Mouse (Mus musculus) intestine, postnatal 0 days (tissue): ENCODE data around the gene Nprl2. TPM values are rescaled to one million over a fixed set of nuclear protein-coding genes. Genes with fewer than 3 reads are reported as not detected.
A peak's percentile ranks its signal among the peaks of the same experiment; 100 is the strongest.

ENCODE experiments used
- ATAC-seq: fragments of 200-750 bp; cut with Nextera tagmentation; 2 replicates; pipeline ENCODE4 v1.8.0; 2017; ENCODE audit warnings: mild to moderate bottlenecking, moderate TSS enrichment, moderate library complexity
- H3K27ac ChIP-seq: fragments of 300-500 bp; sonication (generic); 2 replicates; pipeline ENCODE4 v1.5.1; 2014; ENCODE audit warnings: mild to moderate bottlenecking, low read depth, low read length, moderate library complexity
- H3K27me3 ChIP-seq: fragments of 300-500 bp; sonication (generic); replicated peaks from 2 replicates; pipeline ENCODE4 v1.6.1; 2014; ENCODE audit warnings: low read length, mixed read lengths; ENCODE audit not compliant: control insufficient read depth, insufficient read depth
- H3K36me3 ChIP-seq: fragments of 300-500 bp; sonication (generic); 2 replicates; pipeline ENCODE4 v1.6.1; 2014; ENCODE audit warnings: mild to moderate bottlenecking, moderate library complexity; ENCODE audit not compliant: control insufficient read depth, insufficient read depth
- H3K4me1 ChIP-seq: fragments of 300-500 bp; sonication (generic); replicated peaks from 2 replicates; pipeline ENCODE4 v1.6.1; 2014; ENCODE audit warnings: antibody characterized with exemption, low read length, mixed read lengths; ENCODE audit not compliant: control insufficient read depth, insufficient read depth
- H3K4me2 ChIP-seq: fragments of 300-500 bp; sonication (generic); replicated peaks from 2 replicates; pipeline ENCODE4 v1.6.1; 2014; ENCODE audit warnings: low read depth, mild to moderate bottlenecking, moderate library complexity
- H3K4me3 ChIP-seq: fragments of 300-500 bp; sonication (generic); 2 replicates; pipeline ENCODE4 v1.5.1; 2014; ENCODE audit warnings: low read depth, low read length
- H3K9ac ChIP-seq: fragments of 300-500 bp; sonication (generic); 2 replicates; pipeline ENCODE4 v1.6.1; 2014; ENCODE audit warnings: mild to moderate bottlenecking, low read depth, low read length
- H3K9me3 ChIP-seq: fragments of 300-500 bp; sonication (generic); 2 replicates; pipeline ENCODE4 v1.6.1; 2016; ENCODE audit warnings: mixed run types; ENCODE audit not compliant: control insufficient read depth
- CTCF ChIP-seq: sonication (generic); IDR thresholded peaks from 2 replicates; pipeline ENCODE4 v1.5.1; 2016; ENCODE audit warnings: low read depth, mild to moderate bottlenecking, control low read depth, antibody characterized with exemption, moderate library complexity
- WGBS: fragments of 180-500 bp; shearing (Covaris S2); extraction: QIAGEN DNeasy Blood & Tissue Kit; methylation state at CpG from one replicate; pipeline ENCODE4 v1.1.7; 2014; 5-methylcytosine and 5-hydroxymethylcytosine counted together
- polyA plus RNA-seq: library from polyadenylated mRNA; unstranded; fragments of >200 nt; fragmentation: Nextera tagmentation; extraction: Ambion mirVana; gene quantifications from 2 replicates; pipeline ENCODE4 v1.2.1, GENCODE M21; 2015

Gene Nprl2
- polyA plus RNA-seq, 1 experiment from 2014 or later, result 20.0 TPM

- peak overlapping the region; percentile 86 for H3K4me3 ChIP-seq
- peaks cover 20% of the 10 kb centered on the region for H3K36me3 ChIP-seq
- peaks cover 13% of the 10 kb centered on the region for H3K4me1 ChIP-seq
- H3K27me3 ChIP-seq, result no peaks in the 10 kb centered on the region
- H3K9ac ChIP-seq, result peak overlapping the region; percentile 93
- peak; percentile 11; the same call in 1 of the 2 replicates for ATAC-seq
- no peaks in the 10 kb centered on the region for H3K9me3 ChIP-seq
- H3K27ac ChIP-seq, result peak overlapping the region; percentile 77
- TF ChIP-seq CTCF, result no peak
- peak overlapping the region; percentile 93 for H3K4me2 ChIP-seq
- under 1% methylated on average over 40 of the region's 40 CpGs for WGBS
Observed at GRCm38 (mm10) chr9:107534408-107535202, 7.4 kb upstream of the Nprl2 start.

- WGBS, result 92% methylated on average over 7 of the region's 7 CpGs
- H3K4me1 ChIP-seq, result peaks cover 13% of the 10 kb centered on the region
- ATAC-seq, result no peak
- H3K4me2 ChIP-seq, result no peak overlapping the region
- no peak overlapping the region for H3K27ac ChIP-seq
- no peak for TF ChIP-seq CTCF
- peaks cover 26% of the 10 kb centered on the region for H3K36me3 ChIP-seq
- H3K27me3 ChIP-seq, result no peaks in the 10 kb centered on the region
- no peak overlapping the region for H3K4me3 ChIP-seq
- H3K9me3 ChIP-seq, result no peaks in the 10 kb centered on the region
- no peak overlapping the region for H3K9ac ChIP-seq
Observed at GRCm38 (mm10) chr9:107538231-107538630, 3.8 kb upstream of the Nprl2 start.

- peaks cover 26% of the 10 kb centered on the region for H3K36me3 ChIP-seq
- no peak for ATAC-seq
- 94% methylated on average over 3 of the region's 3 CpGs for WGBS
- no peak overlapping the region for H3K4me3 ChIP-seq
- H3K9ac ChIP-seq, result no peak overlapping the region
- TF ChIP-seq CTCF, result no peak
- H3K4me2 ChIP-seq, result no peak overlapping the region
- H3K27me3 ChIP-seq, result no peaks in the 10 kb centered on the region
- H3K9me3 ChIP-seq, result no peaks in the 10 kb centered on the region
- peaks cover 13% of the 10 kb centered on the region for H3K4me1 ChIP-seq
- no peak overlapping the region for H3K27ac ChIP-seq
Observed at GRCm38 (mm10) chr9:107538711-107539110, 3.3 kb upstream of the Nprl2 start.

- Histone ChIP-seq H3K27ac (no peak overlapping the region), H3K4me2 (no peak overlapping the region), H3K4me1 (peaks cover 13% of the 10 kb centered on the region), H3K27me3 (no peaks in the 10 kb centered on the region), H3K9ac (no peak overlapping the region), H3K36me3 (peaks cover 38% of the 10 kb centered on the region), H3K4me3 (no peak overlapping the region), H3K9me3 (no peaks in the 10 kb centered on the region)
- ATAC-seq, result no peak
- 96% methylated on average over 8 of the region's 8 CpGs for WGBS
- no peak for TF ChIP-seq CTCF
Observed at GRCm38 (mm10) chr9:107539940-107540339, 2.1 kb upstream of the Nprl2 start.

- H3K9me3 ChIP-seq, result no peaks in the 10 kb centered on the region
- peaks cover 11% of the 10 kb centered on the region for H3K4me1 ChIP-seq
- no peaks in the 10 kb centered on the region for H3K27me3 ChIP-seq
- peaks cover 38% of the 10 kb centered on the region for H3K36me3 ChIP-seq
- H3K4me3 ChIP-seq, result no peak overlapping the region
- H3K27ac ChIP-seq, result no peak overlapping the region
- TF ChIP-seq CTCF, result no peak
- no peak overlapping the region for H3K9ac ChIP-seq
- ATAC-seq, result no peak
- no peak overlapping the region for H3K4me2 ChIP-seq
- 61% methylated on average over 4 of the region's 4 CpGs for WGBS
Observed at GRCm38 (mm10) chr9:107540420-107540819, 1.6 kb upstream of the Nprl2 start.

GRCm38 (mm10) chr9:107541005-107541404 is 1.0 kb upstream of the Nprl2 start:
- H3K36me3 ChIP-seq, result peaks cover 38% of the 10 kb centered on the region
- peaks cover 6% of the 10 kb centered on the region for H3K4me1 ChIP-seq
- 31% methylated on average over 10 of the region's 10 CpGs for WGBS
- no peaks in the 10 kb centered on the region for H3K27me3 ChIP-seq
- no peak for ATAC-seq
- no peak overlapping the region for H3K27ac ChIP-seq
- H3K9me3 ChIP-seq, result no peaks in the 10 kb centered on the region
- no peak overlapping the region for H3K9ac ChIP-seq
- H3K4me2 ChIP-seq, result peak overlapping the region; percentile 85
- no peak for TF ChIP-seq CTCF
- peak overlapping the region; percentile 69; the same call in 1 of the 2 replicates for H3K4me3 ChIP-seq
